Mouse (Mus musculus) kidney, postnatal 0 days (tissue): Measurements from ENCODE around the gene Dhx9. TPM values are rescaled to one million over a fixed set of nuclear protein-coding genes. Genes with fewer than 3 reads are reported as not detected.

Experiments
- polyA plus RNA-seq: library from polyadenylated mRNA; unstranded; fragments of >200 nt; fragmentation: Nextera tagmentation; extraction: Ambion mirVana; gene quantifications from 2 replicates; pipeline ENCODE4 v1.2.1, GENCODE M21; 2015

Dhx9 gene
- polyA plus RNA-seq, 1 experiment from 2014 or later = 26.0 TPM

Other genes starting within 250 kb of the Dhx9 start
- 106 and 107 TPM in 2 replicates for gene Lamc1, start 154.9 kb downstream of the Dhx9 start, polyA plus RNA-seq
- gene Shcbp1l, start 62.5 kb downstream of the Dhx9 start, polyA plus RNA-seq = 0.23 and 0.39 TPM in 2 replicates
- 35.2 and 40.4 TPM in 2 replicates for gene Npl, start 62.4 kb upstream of the Dhx9 start, polyA plus RNA-seq
- 0.03 and 0.23 TPM in 2 replicates for gene Rgs8, start 165.4 kb upstream of the Dhx9 start, polyA plus RNA-seq